Mouse (Mus musculus) ovary, postnatal 14 days (tissue): ENCODE results near the gene Ccn6.
A peak's percentile ranks its signal among the peaks of the same experiment; 100 is the strongest.
"Not testable (repeated sequence)": the region's sequence is repeated elsewhere in the genome, so short reads cannot be mapped to it uniquely, and the experiment has no call there.

Experiments
- DNase-seq: peaks from one replicate; pipeline ENCODE4 v3.0.0; 2022; ENCODE audit warnings: low spot score

The Ccn6 gene

GRCm38 (mm10) chr10:39163694-39164093, at the start of gene Ccn6:
Ccn6 (minus strand) TSS chr10:39163794.
- DNase-seq, result no peak

GRCm38 (mm10) chr10:39210031-39210430, 46.4 kb upstream of the Ccn6 start:
- DNase-seq, result no peak

DNA sequence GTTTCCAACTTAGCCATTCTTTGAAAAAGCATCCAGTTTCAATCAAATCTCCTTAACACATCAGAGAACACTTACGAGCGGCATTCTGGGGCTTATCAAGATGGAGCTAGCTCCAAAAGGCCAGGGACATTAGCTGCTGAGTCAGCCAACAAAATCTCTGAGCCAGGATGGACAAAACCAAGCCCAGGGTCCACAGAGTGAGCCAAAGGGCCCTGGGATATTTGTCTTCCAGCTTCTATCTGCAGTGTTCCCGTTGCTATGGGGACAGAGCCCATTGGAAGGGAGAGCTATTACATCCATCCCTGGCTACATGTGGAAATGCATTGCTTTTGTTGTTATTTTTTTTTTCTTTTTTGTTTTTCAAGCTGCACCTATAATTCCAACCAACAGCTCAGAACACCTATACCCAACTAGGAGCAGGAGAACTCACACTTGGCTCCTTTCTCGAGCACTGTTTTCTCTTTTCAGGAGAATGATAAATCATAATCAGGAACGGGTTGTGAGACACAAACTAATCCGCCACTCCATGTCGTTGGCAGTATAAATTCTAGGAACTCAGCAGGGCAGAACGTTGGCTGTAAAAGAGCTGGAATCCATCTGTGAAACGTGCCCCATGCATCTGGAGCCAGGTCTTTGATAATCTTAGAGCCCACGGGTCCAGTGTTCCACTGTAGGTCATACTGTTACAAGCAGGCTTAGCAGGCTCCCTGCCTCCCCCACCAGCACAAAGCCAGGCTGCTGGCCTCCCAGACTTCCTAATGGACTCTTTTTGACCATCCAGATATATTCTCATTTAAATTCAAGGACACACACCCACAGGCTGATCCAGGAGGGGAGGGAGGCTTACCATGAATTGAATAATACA, 45.8 kb upstream of the Ccn6 start:
- peak; percentile 11 for DNase-seq

GRCm38 (mm10) chr10:39208712-39209111, 45.1 kb upstream of the Ccn6 start:
- no peak for DNase-seq

DNA sequence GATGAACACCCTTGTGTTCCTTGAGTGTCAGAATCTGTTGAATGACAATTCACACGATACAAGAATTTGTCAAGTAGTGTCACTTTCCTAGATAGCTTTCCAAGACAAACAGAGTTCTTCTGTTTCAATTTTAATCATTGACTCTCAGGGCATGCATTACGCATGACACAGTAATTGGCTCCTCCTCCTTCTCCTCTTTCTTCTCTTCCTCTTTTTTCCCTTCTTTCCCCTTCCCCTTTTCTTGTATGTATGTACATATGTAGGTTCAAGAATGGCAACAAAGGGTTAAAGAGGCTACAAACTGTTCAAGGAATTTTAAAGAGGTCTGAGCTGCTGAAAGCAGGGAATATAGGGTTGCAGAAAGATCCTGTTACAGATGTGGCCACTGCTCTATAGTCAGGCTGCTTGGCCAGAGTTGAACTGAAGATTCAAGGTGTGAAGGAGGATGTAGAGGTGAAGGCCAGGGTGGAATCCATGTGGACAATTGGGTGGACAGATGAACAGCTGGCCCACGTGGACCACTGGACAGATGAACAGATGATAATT, 43.8 kb upstream of the Ccn6 start:
- DNase-seq, result no peak

DNA sequence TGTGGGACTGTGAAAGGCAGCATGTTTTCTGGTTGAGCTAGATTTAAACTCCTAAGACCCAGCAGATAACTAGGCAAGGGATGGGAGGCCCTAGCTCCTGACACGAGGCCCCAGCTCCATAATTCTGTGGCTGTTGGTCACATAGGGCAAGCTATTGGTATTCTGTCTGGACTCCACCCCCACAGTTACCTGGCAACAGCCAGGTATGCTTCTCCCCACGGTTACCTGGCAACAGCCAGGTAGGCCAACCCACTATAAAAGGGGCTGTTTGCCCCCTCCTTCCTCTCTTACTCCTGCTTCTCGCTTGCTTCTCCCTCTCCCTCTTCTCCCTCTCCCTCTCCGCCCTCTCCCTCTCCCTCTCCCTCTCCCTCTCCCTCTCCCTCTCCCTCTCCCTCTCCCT, 38.9 kb upstream of the Ccn6 start:
- DNase-seq, result no peak

GRCm38 (mm10) chr10:39198216-39198615, 34.6 kb upstream of the Ccn6 start:
- DNase-seq, result not testable (repeated sequence)

GRCm38 (mm10) chr10:39192673-39193072, 29.1 kb upstream of the Ccn6 start:
- DNase-seq, result no peak

- no peak for DNase-seq
Measured at GRCm38 (mm10) chr10:39185545-39185906, 21.9 kb upstream of the Ccn6 start.

DNA sequence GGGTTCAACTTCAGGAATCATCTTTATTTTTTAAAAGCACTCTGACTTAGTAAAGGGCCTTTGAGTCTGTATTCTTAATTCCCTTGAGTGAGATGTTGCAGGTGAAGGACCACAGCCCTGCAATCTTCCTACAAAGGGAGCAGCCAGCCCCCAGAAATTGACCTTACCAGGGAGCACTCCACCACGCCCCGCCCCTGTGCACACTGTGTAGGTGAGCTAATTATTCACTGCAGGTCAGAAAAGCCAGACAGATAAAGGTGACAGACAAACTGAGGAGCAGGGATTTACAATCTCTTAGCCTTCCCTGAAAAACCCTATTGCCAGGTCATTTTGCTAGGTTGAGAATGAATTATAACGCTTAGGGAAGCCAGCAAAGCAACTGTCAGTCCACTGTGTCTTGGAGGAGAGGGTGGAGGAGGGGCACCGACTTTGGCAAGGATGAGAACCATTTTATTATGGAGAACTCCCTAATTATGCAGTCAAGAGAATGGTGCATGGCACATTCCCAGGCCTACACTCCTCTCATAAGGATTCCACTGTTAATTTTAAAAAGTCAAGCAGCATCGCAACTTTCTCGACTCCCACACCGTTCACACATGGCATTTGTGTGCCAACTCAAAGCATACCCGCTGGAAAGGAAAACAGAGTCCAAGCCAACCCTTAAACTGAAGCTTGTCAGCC, 21.4 kb upstream of the Ccn6 start:
- DNase-seq, result no peak

- no peak for DNase-seq
Measured at GRCm38 (mm10) chr10:39176981-39177380, 13.4 kb upstream of the Ccn6 start.

DNA sequence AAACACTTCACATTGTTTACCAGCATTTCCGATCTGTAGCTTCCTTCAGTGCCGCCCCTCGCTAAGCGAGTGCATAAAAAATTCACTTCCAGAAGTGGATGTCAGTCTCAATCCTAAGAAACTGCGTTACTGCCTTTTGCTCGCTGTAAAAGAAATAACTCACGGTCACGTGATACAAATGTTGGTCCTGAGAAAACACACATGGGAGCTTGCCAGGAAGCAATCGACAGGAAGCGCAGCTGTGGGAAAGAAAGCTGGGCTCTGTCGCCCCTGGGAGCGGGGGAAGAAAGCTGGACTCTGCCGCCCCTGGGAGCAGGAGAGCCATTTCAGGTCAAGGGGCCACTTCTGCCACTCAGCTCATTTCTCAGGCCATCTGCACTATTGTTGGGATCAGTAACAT, 9.5 kb upstream of the Ccn6 start:
- DNase-seq, result peak; percentile 11

DNA sequence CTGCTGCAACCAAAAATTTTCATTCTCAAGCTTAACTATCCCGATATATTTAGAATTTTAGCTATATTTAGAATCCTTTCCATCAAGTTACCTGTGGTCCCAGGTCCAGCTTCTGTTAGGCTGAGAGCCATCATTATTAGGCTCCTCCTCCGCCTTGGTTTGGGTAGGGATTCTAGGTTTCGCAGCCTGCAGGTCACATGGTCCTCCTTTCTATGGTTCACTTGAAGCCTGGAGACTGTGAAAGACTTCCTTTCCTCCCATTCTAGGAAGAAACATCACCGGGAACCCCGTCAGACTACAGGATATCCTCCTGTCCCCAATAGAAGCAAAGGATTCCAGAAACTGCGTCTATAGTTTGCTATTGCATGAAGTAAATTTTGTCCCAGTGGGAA, 8.9 kb upstream of the Ccn6 start:
- DNase-seq, result no peak

DNA sequence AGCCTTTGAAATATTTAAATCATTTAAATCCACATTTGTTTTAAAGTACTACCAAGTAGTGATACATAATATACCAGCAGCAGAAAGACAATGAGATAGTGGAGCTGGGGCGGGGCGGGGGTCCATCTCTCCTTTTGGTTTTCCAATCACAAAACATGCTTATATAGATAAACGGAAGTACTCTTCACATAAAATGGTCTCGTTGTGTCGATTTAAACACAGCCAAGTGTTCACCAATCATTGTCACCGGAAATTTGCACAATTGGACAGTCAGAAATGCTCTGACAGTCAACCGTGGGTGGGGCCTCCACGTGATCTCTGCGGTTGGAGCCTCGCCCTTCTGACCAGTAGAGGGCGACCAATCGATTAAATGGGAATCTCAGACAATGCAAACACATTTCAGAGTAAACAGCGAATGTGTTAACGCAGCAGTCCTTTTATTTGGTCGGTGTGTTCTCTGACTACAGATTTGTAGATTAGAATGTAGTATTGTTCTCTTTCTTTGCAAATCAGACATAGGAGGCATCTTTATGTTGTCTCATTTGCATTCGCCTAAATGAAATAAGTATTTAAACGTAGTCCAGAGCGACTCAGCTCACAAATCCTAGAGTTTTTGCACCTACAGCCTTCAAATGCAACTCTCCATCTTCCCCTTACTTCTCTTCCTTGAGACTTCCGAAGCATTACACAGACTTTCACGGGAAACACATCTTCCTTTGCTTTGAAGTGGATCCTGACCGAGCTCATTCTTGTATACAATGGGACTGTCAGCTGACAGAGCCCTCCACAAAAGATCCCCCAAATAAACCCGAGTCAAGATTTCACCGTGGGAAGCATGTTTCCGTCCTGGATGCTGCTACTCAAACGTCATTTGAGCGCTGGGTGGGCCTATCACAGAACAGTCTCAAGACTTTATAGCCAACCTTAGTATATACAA, 8.3 kb upstream of the Ccn6 start:
- DNase-seq, result peak; percentile 75

DNA sequence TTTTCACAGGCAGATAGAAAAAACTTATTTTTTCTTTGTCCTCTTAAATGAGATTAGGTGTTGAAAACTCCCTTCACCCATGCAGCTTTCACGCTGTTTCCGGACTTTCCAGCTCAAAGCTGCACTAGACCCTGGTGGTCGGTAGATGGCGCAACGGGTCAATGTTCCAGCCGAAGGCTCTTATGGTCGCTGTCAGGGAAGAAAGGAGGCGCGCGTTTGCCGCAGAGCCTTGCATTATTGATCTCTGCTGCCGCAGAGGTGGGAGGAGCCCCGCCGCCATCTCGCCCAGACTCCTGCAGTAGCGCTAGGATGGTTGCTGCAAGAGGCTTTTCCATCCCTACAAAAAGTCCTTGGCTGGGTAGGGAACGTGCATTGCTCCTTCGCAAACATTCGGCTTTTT, 7.5 kb upstream of the Ccn6 start:
- peak; percentile 92 for DNase-seq

GRCm38 (mm10) chr10:39170706-39171105, 7.1 kb upstream of the Ccn6 start:
- no peak for DNase-seq

- DNase-seq, result peak; percentile 65
Measured at GRCm38 (mm10) chr10:39170181-39170580, 6.6 kb upstream of the Ccn6 start.

DNA sequence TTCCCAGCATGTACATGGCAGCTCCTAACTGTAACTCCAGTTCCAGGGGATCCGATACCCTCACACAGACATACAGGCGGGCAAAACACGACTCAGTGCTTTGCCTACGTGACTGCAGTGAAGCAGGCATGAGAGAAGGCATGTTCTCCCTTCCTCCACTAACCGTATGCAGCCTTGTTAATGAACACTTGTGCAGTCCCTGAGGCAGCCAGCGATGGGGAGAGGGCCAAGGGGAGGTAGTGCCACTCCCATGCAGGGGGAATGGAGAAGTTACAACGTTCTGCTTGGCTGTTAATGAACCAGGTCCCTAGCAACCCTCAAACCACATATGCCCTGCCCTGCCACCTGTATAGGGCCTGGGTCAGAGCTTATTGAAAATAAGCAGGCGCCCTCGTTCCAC, 6.0 kb upstream of the Ccn6 start:
- no peak for DNase-seq

GRCm38 (mm10) chr10:39167611-39168010, 4.0 kb upstream of the Ccn6 start:
- no peak for DNase-seq

DNA sequence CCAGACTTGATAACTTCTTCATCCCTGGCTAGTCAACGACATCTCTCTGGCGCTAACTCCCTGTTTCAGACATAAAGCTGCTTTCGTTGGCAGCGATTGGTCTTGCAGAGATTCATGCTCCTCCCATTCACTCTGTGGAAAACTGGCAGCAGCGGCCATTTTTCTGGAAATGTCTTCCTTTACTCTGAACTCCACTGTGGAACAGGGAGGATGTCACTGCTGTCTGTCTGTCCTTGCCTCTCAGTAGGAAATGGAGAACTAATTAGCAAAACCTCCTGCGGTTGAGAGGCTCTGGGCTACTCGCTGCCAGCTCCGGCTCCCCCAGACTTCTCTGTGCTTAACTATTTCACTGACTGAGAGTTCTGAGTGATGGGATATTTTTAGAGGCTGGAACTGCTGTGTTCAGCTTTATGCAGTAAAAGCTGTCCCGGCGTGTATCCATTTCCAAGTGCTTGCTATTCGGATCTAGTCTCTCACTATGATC, 2.1 kb upstream of the Ccn6 start:
- DNase-seq, result peak; percentile 34

GRCm38 (mm10) chr10:39162666-39163484, 719 bp downstream of the Ccn6 start:
- DNase-seq, result no peak
